Mouse (Mus musculus): ENCODE data around the gene Ctnnd2. TPM values are rescaled to one million over a fixed set of nuclear protein-coding genes. Genes with fewer than 3 reads are reported as not detected.
A peak's percentile ranks its signal among the peaks of the same experiment; 100 is the strongest.

The Ctnnd2 gene
- polyA plus RNA-seq, 1 experiment from 2014 or later, result 0.16 TPM

DNA sequence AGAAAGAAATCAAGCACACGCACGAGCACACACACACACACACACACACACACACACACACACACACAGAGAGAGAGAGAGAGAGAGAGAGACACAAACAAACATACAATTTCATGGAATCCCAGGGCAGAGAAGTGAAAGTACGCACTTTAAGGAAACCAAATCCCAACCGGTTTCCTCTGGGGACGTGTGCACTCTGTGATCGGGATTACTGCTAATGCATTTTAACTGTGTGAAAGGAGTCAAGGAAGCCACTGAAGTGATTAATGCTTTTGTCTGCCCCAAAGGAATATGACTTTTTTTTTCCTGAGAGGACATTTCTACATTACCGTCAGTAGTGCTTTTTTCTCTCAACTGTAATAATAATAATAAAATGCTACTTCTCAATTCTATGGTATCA, 443.1 kb downstream of the Ctnnd2 start:
- Histone ChIP-seq H3K36me3 (replicated peaks) (no peaks in the 10 kb centered on the region), H3K4me3 (replicated peaks) (no peak overlapping the region), H3K4me2 (no peak overlapping the region), H3K27ac (replicated peaks) (no peak overlapping the region), H3K9me3 (replicated peaks) (no peaks in the 10 kb centered on the region), H3K27me3 (no peaks in the 10 kb centered on the region), H3K9ac (no peak overlapping the region), H3K4me1 (replicated peaks) (no peaks in the 10 kb centered on the region)
- no peak for ATAC-seq (ENCODE audit: insufficient read depth)
- 58% methylated on average over 7 of the region's 7 CpGs for WGBS (ENCODE audit: insufficient replicate concordance)

DNA sequence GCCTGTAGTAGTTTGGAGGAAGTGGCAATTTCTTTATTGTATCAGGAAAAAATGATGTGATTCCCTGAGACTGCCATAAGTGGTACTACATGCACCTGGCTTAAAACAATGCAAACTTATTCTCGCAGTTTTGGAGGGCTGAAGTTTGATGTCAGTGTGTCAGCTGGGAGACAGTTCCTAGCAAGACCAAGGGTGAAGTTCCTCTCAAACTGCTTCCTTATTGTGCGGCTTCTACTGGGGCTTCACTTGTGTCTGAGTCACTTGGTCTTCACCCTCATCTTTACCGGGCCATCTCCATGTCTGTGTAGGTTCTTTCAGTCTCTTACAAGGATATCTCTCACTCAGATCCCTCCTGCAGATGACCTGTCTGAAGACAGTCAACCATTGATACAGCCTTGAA, 444.5 kb downstream of the Ctnnd2 start:
- Histone ChIP-seq H3K9me3 (replicated peaks) (no peaks in the 10 kb centered on the region), H3K27me3 (no peaks in the 10 kb centered on the region), H3K27ac (replicated peaks) (no peak overlapping the region), H3K4me2 (no peak overlapping the region), H3K4me1 (replicated peaks) (no peaks in the 10 kb centered on the region), H3K36me3 (replicated peaks) (no peaks in the 10 kb centered on the region), H3K4me3 (replicated peaks) (no peak overlapping the region), H3K9ac (no peak overlapping the region)
- WGBS (ENCODE audit: insufficient replicate concordance), result 41% methylated on average over 3 of the region's 3 CpGs
- ATAC-seq (ENCODE audit: insufficient read depth), result no peak

DNA sequence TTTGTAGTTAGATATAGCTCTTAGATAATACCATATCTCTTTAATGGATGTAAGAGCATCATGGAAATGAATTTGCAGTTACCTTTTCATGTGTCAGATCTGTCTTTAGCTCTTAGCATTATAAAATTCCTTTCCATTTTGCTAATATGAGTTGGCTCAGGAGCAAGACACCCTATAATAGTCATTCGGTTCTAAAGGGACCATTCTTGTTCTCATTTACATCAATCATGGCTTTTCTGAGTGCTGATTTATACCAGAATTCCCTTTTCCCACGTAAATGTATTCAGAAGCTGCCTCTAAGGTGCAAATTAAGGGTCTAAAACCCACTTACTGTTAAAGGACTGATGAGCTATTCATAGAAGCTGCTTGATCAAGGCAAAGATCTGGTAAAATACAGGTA, 445.5 kb downstream of the Ctnnd2 start:
- Histone ChIP-seq H3K4me3 (replicated peaks) (no peak overlapping the region), H3K27ac (replicated peaks) (no peak overlapping the region), H3K36me3 (replicated peaks) (no peaks in the 10 kb centered on the region), H3K4me2 (no peak overlapping the region), H3K9me3 (replicated peaks) (no peaks in the 10 kb centered on the region), H3K27me3 (no peaks in the 10 kb centered on the region), H3K9ac (no peak overlapping the region), H3K4me1 (replicated peaks) (no peaks in the 10 kb centered on the region)
- WGBS (ENCODE audit: insufficient replicate concordance), result 45% methylated on average over 2 of the region's 2 CpGs
- no peak for ATAC-seq (ENCODE audit: insufficient read depth)

DNA sequence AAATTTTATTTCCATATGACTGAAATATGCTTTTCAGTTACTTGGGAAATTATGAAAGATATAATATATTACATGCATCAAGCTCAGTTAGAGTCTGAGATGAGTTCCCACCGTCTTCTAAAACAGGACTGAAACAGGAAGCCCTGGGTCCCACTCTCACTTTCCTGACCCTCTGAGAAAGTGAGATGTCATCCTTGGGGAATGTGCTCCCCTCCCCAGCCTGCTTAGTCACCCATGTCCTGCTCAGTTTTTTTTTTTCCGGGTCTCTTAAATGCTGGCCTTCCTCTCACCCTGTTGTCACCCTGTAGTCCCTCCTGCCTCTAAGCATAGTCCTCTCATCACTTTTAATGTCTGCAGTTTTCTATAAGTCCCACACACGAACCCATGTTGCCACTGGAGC, 456.1 kb downstream of the Ctnnd2 start:
- Histone ChIP-seq H3K36me3 (replicated peaks) (no peaks in the 10 kb centered on the region), H3K27me3 (no peaks in the 10 kb centered on the region), H3K4me3 (replicated peaks) (no peak overlapping the region), H3K9me3 (replicated peaks) (no peaks in the 10 kb centered on the region), H3K27ac (replicated peaks) (no peak overlapping the region), H3K4me2 (no peak overlapping the region), H3K9ac (no peak overlapping the region), H3K4me1 (replicated peaks) (no peaks in the 10 kb centered on the region)
- ATAC-seq (ENCODE audit: insufficient read depth), result no peak
- 17% methylated on average over 3 of the region's 3 CpGs for WGBS (ENCODE audit: insufficient replicate concordance)

DNA sequence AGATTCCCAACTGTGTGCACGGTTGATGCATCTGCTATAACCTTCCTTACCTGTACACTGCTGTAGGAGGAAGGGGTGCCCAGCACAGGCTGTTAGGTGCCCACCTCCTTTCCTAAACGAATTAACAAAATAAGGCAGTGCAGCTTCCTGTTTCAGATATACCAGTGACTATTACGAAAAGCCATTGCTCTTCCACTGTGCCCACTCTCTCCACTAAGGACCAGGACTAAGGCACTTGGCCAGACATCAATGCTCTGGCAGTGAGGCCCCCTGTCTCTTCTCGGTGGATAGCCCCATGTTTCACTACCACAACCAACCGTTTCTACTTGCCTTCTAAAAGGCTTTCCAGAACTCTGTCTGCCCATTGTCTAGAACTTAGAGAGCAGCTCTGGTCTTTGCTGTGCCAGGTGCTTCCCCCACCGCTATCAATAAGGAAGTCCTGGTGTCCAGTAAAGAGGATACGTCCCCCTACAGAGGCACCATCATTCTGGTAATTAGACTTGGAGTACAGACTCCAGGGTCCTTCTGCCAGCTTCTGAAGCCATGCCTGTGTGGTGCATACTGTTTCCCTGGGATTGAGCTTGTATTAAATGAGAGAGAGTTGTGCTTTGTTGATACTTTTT, 459.8 kb downstream of the Ctnnd2 start:
- WGBS (ENCODE audit: insufficient replicate concordance), result 35% methylated on average over 7 of the region's 7 CpGs
- no peaks in the 10 kb centered on the region for H3K27me3 ChIP-seq
- no peak for ATAC-seq (ENCODE audit: insufficient read depth)

DNA sequence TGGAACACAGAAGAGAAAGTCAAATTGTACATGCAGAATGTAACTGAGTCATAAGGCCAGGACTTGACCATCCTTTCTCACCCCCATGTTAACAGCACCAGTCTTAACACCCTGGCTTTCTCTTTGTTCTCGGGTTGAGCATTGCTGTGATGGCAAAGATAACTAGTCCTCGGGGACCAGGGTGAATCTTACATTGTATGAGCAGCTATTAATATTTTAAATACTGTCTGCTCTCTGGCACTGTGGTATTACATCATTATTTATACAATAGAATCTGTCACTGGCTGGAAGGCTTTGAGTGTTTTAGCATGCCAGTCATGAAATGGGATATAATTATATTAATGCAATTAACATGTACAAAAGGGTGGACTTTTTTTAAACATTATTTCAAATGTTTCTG, 461.5 kb downstream of the Ctnnd2 start:
- H3K9ac ChIP-seq, result no peak overlapping the region
- H3K4me1 ChIP-seq (replicated peaks), result no peaks in the 10 kb centered on the region
- H3K36me3 ChIP-seq (replicated peaks), result no peaks in the 10 kb centered on the region
- WGBS (ENCODE audit: insufficient replicate concordance), result 35% methylated on average over 2 of the region's 2 CpGs
- no peak overlapping the region for H3K27ac ChIP-seq (replicated peaks)
- H3K9me3 ChIP-seq (replicated peaks), result no peaks in the 10 kb centered on the region
- H3K27me3 ChIP-seq, result no peaks in the 10 kb centered on the region
- H3K4me3 ChIP-seq (replicated peaks), result no peak overlapping the region
- H3K4me2 ChIP-seq, result no peak overlapping the region
- no peak for ATAC-seq (ENCODE audit: insufficient read depth)

More for the DNA sequence above, 459.8 kb downstream of the Ctnnd2 start:
- Histone ChIP-seq H3K4me3 (replicated peaks) (no peak overlapping the region), H3K9me3 (replicated peaks) (no peaks in the 10 kb centered on the region), H3K4me1 (replicated peaks) (no peaks in the 10 kb centered on the region), H3K36me3 (replicated peaks) (no peaks in the 10 kb centered on the region), H3K27ac (replicated peaks) (no peak overlapping the region), H3K9ac (no peak overlapping the region), H3K4me2 (no peak overlapping the region)

DNA sequence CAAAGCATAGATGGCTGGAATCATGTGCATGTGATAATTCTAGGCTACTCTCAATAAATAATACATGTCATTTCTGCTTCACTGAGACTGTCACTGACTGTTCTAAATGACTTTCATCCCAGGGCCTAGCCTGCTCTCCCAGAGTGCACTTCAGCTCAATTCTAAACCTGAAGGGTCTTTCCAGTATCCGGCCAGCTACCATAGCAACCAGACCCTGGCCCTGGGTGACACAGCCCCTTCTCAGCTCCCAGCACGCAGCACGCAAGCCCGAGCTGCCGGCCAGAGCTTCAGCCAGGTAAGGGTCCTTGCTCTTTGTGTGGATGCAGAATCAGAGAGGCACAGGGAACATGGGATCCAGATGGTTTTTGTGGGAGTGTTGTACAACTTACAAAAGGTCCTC, 462.1 kb downstream of the Ctnnd2 start:
- H3K4me3 ChIP-seq (replicated peaks), result no peak overlapping the region
- no peaks in the 10 kb centered on the region for H3K36me3 ChIP-seq (replicated peaks)
- WGBS (ENCODE audit: insufficient replicate concordance), result 71% methylated on average over 5 of the region's 5 CpGs
- no peaks in the 10 kb centered on the region for H3K27me3 ChIP-seq
- no peaks in the 10 kb centered on the region for H3K9me3 ChIP-seq (replicated peaks)
- no peak overlapping the region for H3K27ac ChIP-seq (replicated peaks)
- H3K4me1 ChIP-seq (replicated peaks), result no peaks in the 10 kb centered on the region
- no peak overlapping the region for H3K4me2 ChIP-seq
- H3K9ac ChIP-seq, result no peak overlapping the region
- ATAC-seq (ENCODE audit: insufficient read depth), result no peak

DNA sequence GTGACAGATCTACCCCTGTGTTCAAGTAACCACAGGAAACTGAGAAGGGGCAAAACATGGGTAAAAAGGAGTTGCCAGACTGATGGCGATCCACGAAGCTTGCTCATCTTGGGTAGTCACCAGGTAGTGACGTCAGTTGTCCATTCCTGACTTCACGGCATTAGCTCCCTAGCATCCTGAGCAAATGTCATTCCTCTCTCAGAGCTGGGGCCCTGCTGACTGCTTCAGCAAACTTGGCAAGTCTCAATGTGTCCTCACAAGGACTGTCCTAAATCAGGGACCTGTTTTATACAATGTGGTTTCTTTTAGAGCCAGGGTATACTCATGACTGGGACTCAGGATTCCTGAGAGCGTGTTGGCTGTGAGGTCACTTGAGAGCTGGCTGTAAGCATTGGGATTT, 468.3 kb downstream of the Ctnnd2 start:
- ATAC-seq (ENCODE audit: insufficient read depth), result no peak
- H3K9me3 ChIP-seq (replicated peaks), result no peaks in the 10 kb centered on the region
- H3K4me3 ChIP-seq (replicated peaks), result no peak overlapping the region
- no peaks in the 10 kb centered on the region for H3K36me3 ChIP-seq (replicated peaks)
- H3K27ac ChIP-seq (replicated peaks), result no peak overlapping the region
- H3K4me2 ChIP-seq, result no peak overlapping the region
- H3K4me1 ChIP-seq (replicated peaks), result no peaks in the 10 kb centered on the region
- no peak overlapping the region for H3K9ac ChIP-seq
- WGBS (ENCODE audit: insufficient replicate concordance), result 69% methylated on average over 5 of the region's 5 CpGs
- H3K27me3 ChIP-seq, result peaks cover 4% of the 10 kb centered on the region

DNA sequence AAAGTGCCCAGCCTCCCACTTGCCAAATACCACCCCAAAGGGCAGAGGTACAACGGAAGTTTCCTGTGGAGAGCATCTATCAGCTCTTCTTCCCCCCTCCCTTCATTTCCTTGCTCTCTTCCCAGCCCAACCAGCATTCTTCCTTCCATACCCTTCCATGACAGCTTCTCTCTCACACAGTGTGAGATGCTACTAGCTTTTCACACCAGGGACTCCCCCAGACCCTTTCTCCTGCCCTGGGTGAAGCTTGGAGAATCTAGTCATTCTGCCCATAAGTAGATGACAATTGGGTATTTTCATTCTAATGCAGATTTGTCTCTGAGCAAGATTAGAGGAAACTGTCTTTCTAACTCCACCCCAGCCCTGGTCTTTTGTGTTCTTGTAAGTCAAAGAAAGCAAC, 473.3 kb downstream of the Ctnnd2 start:
- Histone ChIP-seq H3K27me3 (peaks cover 36% of the 10 kb centered on the region), H3K36me3 (replicated peaks) (no peaks in the 10 kb centered on the region), H3K27ac (replicated peaks) (no peak overlapping the region), H3K4me2 (no peak overlapping the region), H3K9me3 (replicated peaks) (no peaks in the 10 kb centered on the region), H3K4me3 (replicated peaks) (no peak overlapping the region), H3K9ac (no peak overlapping the region), H3K4me1 (replicated peaks) (no peaks in the 10 kb centered on the region)
- WGBS (ENCODE audit: insufficient replicate concordance), result 21% methylated on average over 1 of the region's 1 CpGs
- ATAC-seq (ENCODE audit: insufficient read depth), result no peak

DNA sequence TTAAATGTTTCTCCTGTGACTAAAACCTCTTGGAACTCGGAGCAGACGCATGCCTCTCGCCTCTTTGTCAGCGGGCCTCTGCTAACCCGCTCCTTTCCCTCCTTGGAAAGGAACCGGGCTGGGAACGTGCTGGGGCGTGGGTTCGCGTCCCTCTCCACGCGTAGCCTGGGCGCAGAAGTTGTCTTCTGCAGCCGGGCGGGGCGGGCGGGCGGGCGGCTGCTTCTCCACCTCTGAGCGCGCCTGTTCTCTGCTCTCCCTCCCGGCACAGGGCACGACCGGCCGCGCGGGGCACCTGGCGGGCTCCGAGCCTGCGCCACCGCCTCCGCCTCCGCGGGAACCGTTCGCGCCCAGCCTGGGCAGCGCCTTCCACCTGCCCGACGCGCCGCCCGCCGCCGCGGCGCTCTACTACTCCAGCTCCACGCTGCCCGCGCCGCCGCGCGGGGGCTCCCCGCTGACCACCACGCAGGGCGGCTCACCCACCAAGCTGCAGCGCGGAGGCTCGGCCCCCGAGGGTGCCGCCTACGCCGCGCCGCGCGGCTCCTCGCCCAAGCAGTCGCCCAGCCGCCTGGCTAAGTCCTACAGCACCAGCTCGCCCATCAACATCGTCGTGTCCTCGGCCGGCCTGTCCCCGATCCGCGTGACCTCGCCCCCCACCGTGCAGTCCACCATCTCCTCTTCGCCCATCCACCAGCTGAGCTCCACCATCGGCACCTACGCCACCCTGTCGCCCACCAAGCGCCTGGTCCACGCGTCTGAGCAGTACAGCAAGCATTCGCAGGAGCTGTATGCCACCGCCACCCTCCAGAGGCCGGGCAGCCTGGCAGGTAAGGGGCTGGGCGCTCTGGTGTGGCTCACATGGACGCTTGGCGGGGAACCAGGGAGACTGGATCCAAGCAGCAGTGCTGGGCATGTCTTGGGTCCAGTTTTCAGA, 474.4 kb downstream of the Ctnnd2 start:
- peak overlapping the region; percentile 27 for H3K4me3 ChIP-seq (replicated peaks)
- no peak for ATAC-seq (ENCODE audit: insufficient read depth)
- peak overlapping the region; percentile 53 for H3K4me2 ChIP-seq
- no peaks in the 10 kb centered on the region for H3K9me3 ChIP-seq (replicated peaks)
- no peaks in the 10 kb centered on the region for H3K4me1 ChIP-seq (replicated peaks)
- H3K36me3 ChIP-seq (replicated peaks), result no peaks in the 10 kb centered on the region
- H3K27ac ChIP-seq (replicated peaks), result no peak overlapping the region
- H3K9ac ChIP-seq, result no peak overlapping the region
- 3% methylated on average over 71 of the region's 94 CpGs for WGBS (ENCODE audit: insufficient replicate concordance)
- peaks cover 36% of the 10 kb centered on the region for H3K27me3 ChIP-seq

DNA sequence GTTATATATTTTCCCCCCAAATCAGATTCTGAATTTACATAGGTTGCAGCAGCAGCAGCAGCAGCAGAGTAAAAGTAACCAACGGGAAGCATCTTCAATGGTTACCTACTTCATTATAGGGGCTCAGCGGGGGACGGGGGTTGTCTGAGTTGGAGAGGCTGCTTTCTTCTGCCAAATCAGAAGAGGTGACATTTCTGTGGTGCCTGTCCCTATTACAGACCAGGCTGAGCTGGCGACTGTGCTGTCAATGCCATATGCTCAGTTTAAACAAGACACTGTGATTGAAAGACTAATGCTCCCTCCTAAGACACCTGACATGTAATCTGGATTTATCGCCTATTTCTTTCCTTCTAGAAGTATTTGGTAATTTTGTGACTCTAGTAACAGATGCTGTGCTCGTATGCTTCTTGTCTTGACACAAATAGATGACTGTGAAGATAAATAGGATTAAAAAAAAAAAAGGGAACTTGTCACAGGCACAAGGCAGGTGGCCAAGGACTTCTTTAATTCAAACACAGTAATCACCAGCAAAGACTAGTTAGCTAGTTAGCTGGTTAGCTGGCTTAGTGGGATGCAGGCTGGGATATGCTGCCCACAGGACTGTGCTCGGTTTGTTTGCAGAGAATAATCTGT, 475.4 kb downstream of the Ctnnd2 start:
- Histone ChIP-seq H3K36me3 (replicated peaks) (no peaks in the 10 kb centered on the region), H3K4me3 (replicated peaks) (no peak overlapping the region), H3K27me3 (peaks cover 36% of the 10 kb centered on the region), H3K9me3 (replicated peaks) (no peaks in the 10 kb centered on the region), H3K4me1 (replicated peaks) (no peaks in the 10 kb centered on the region), H3K27ac (replicated peaks) (no peak overlapping the region), H3K9ac (no peak overlapping the region), H3K4me2 (no peak overlapping the region)
- WGBS (ENCODE audit: insufficient replicate concordance), result 24% methylated on average over 7 of the region's 7 CpGs
- ATAC-seq (ENCODE audit: insufficient read depth), result no peak
